Mouse (Mus musculus) activated CD4-positive, CD25-positive, alpha-beta regulatory T cell, adult 4 months (primary cell): ENCODE results near the gene Cd4. TPM values are rescaled to one million over a fixed set of nuclear protein-coding genes. Genes with fewer than 3 reads are reported as not detected.
"Not testable (repeated sequence)": the region's sequence is repeated elsewhere in the genome, so short reads cannot be mapped to it uniquely, and the experiment has no call there.

Experiments
- ATAC-seq: one replicate; pipeline ENCODE4 v1.8.0; 2017
- polyA plus RNA-seq, 2 experiments: library from polyadenylated mRNA; unstranded; fragments of 100-300 nt; shearing (Covaris generic); gene quantifications; one replicate each; pipeline ENCODE4 v1.2.1; 2017

The Cd4 gene
- polyA plus RNA-seq, 2 experiments from 2014 or later, result 240 to 401 TPM

- no peak for ATAC-seq
Measured at GRCm38 (mm10) chr6:124915160-124915941, 27.3 kb upstream of the Cd4 start.

- ATAC-seq, result no peak
Measured at GRCm38 (mm10) chr6:124914511-124914910, 26.5 kb upstream of the Cd4 start.

GRCm38 (mm10) chr6:124913721-124914285 is 25.8 kb upstream of the Cd4 start:
- ATAC-seq, result no peak

- ATAC-seq, result no peak
Measured at GRCm38 (mm10) chr6:124913214-124913613, 25.2 kb upstream of the Cd4 start.

GRCm38 (mm10) chr6:124911533-124912218 is 23.7 kb upstream of the Cd4 start, which contains the start of gene Lag3:
Gene Lag3, minus strand, starts transcription at chr6:124911705.
- no peak for ATAC-seq

- no peak for ATAC-seq
Measured at GRCm38 (mm10) chr6:124910032-124910431, 22.0 kb upstream of the Cd4 start.

- ATAC-seq, result peak; percentile 53
Measured at GRCm38 (mm10) chr6:124907767-124908166, 19.7 kb upstream of the Cd4 start.

- ATAC-seq, result no peak
Measured at GRCm38 (mm10) chr6:124904991-124905860, 17.2 kb upstream of the Cd4 start.

- ATAC-seq, result no peak
Measured at GRCm38 (mm10) chr6:124904161-124904981, 16.4 kb upstream of the Cd4 start.

GRCm38 (mm10) chr6:124903580-124904151 is 15.6 kb upstream of the Cd4 start:
- peak; percentile 44 for ATAC-seq

- ATAC-seq, result peak; percentile 12
Measured at GRCm38 (mm10) chr6:124901851-124902250, 13.8 kb upstream of the Cd4 start.

GRCm38 (mm10) chr6:124900801-124901480 is 12.9 kb upstream of the Cd4 start:
- ATAC-seq, result peak; percentile 71

- peak; percentile 19 for ATAC-seq
Measured at GRCm38 (mm10) chr6:124900056-124900800, 12.2 kb upstream of the Cd4 start.

- no peak for ATAC-seq
Measured at GRCm38 (mm10) chr6:124898359-124898758, 10.3 kb upstream of the Cd4 start.

GRCm38 (mm10) chr6:124894113-124894512 is 6.1 kb upstream of the Cd4 start:
- not testable (repeated sequence) for ATAC-seq

- no peak for ATAC-seq
Measured at GRCm38 (mm10) chr6:124890997-124891396, 3.0 kb upstream of the Cd4 start.

- no peak for ATAC-seq
Measured at GRCm38 (mm10) chr6:124888555-124889125, 619 bp upstream of the Cd4 start.

- ATAC-seq, result peak; percentile 22
Measured at GRCm38 (mm10) chr6:124885956-124886381, 2.1 kb downstream of the Cd4 start.

GRCm38 (mm10) chr6:124884714-124885500 is 3.1 kb downstream of the Cd4 start:
- ATAC-seq, result peak; percentile 91
